Mouse (Mus musculus) neutrophil, adult 5-6 weeks (primary cell): ENCODE data around the gene Olfr390. TPM values are rescaled to one million over a fixed set of nuclear protein-coding genes. Genes with fewer than 3 reads are reported as not detected.

Experiments used
- ATAC-seq: fragments of 151-379, 151-347 bp; 2 replicates; pipeline ENCODE4 v1.8.0; 2017; ENCODE audit warnings: mild to moderate bottlenecking, moderate TSS enrichment; ENCODE audit not compliant: insufficient number of reproducible peaks, poor library complexity, low FRiP score, severe bottlenecking; ENCODE audit errors: extremely low read depth
- total RNA-seq: library from RNA; stranded (forward); fragments of 200-1000 nt; gene quantifications from 2 replicates; pipeline ENCODE4 v1.2.3, GENCODE M21; 2017

The Olfr390 gene
- total RNA-seq = not detected in 2 replicates

GRCm38 (mm10) chr11:73782664-73783063 is at the start of gene Olfr390:
Gene Olfr390, plus strand, starts transcription at chr11:73782964.
- no peak for ATAC-seq

GRCm38 (mm10) chr11:73759115-73759514 is 23.6 kb upstream of the Olfr390 start:
- ATAC-seq = no peak

- no peak for ATAC-seq
These were observed 2.2 kb upstream of the Olfr390 start, which contains the start of gene Olfr389 for GRCm38 (mm10) chr11:73780613-73781012. Gene Olfr389, minus strand, starts transcription at chr11:73780713.

- no peak for ATAC-seq
These were observed 20.2 kb downstream of the Olfr390 start, which contains the start of gene Olfr391-ps for GRCm38 (mm10) chr11:73802952-73803351. Gene Olfr391-ps, minus strand, starts transcription at chr11:73803052.

GRCm38 (mm10) chr11:73816949-73817348 is 34.2 kb downstream of the Olfr390 start, which contains the start of gene Olfr392:
Gene Olfr392, minus strand, starts transcription at chr11:73817049.
- no peak for ATAC-seq

Other genes starting within 250 kb of the Olfr390 start
- not detected in 2 replicates for gene Olfr385, start 190.0 kb upstream of the Olfr390 start, total RNA-seq
- gene Olfr384, start 184.4 kb upstream of the Olfr390 start, total RNA-seq = not detected in 2 replicates
- gene Zfp735, start 94.2 kb upstream of the Olfr390 start, total RNA-seq = not detected in 2 replicates
- gene Olfr389, start 2.3 kb upstream of the Olfr390 start, total RNA-seq = not detected in 2 replicates
- gene Olfr391-ps, start 20.1 kb downstream of the Olfr390 start, total RNA-seq = not detected in 2 replicates
- not detected in 2 replicates for gene Olfr392, start 34.1 kb downstream of the Olfr390 start, total RNA-seq
- not detected in 2 replicates for gene Olfr393, start 68.5 kb downstream of the Olfr390 start, total RNA-seq
- gene Olfr394, start 107.8 kb downstream of the Olfr390 start, total RNA-seq = 0.12 TPM in 1 of 2 replicates, not detected in the other
- gene Olfr395, start 126.3 kb downstream of the Olfr390 start, total RNA-seq = 0.12 TPM in 1 of 2 replicates, not detected in the other
- not detected in 2 replicates for gene Olfr23, start 153.7 kb downstream of the Olfr390 start, total RNA-seq
- not detected in 2 replicates for gene Olfr397, start 177.9 kb downstream of the Olfr390 start, total RNA-seq
- gene Olfr398, start 207.4 kb downstream of the Olfr390 start, total RNA-seq = not detected in 2 replicates